Mouse (Mus musculus) C2C12 (cell line): ENCODE results near the gene 4930535I16Rik.

Experiments used
- CTCF ChIP-seq: IDR thresholded peaks from one replicate; pipeline ENCODE4 v1.5.1; 2011; ENCODE audit not compliant: control insufficient read depth, insufficient read depth, insufficient read length
- FOSL1 ChIP-seq: IDR thresholded peaks from one replicate; pipeline ENCODE4 v1.8.0; 2011; ENCODE audit warnings: mild to moderate bottlenecking, low read length; ENCODE audit not compliant: poor library complexity, insufficient read depth, severe bottlenecking
- MAX ChIP-seq: IDR thresholded peaks from one replicate; pipeline ENCODE4 v1.6.1; 2011; ENCODE audit warnings: mild to moderate bottlenecking, control low read depth
- MYOG ChIP-seq: IDR thresholded peaks from one replicate; pipeline ENCODE4 v1.6.1; 2011; ENCODE audit not compliant: control insufficient read depth, insufficient read length; ENCODE audit errors: extremely low read depth
- USF1 ChIP-seq: IDR thresholded peaks from one replicate; pipeline ENCODE4 v1.6.1; 2011; ENCODE audit warnings: low read depth, mild to moderate bottlenecking, control low read depth, moderate library complexity

- TF ChIP-seq MYOG = no peak
- no peak for TF ChIP-seq CTCF
- no peak for TF ChIP-seq USF1
- no peak for TF ChIP-seq MAX
- no peak for TF ChIP-seq FOSL1
These were observed 31.1 kb upstream of the 4930535I16Rik start for GRCm38 (mm10) chr4:123948901-123949300.
